Mouse (Mus musculus) brain, embryonic 14.5 days (tissue): ENCODE measurements around the gene Actr8.

ENCODE experiments used
- CTCF ChIP-seq: fragments of 200-500 bp; IDR thresholded peaks from 2 replicates; pipeline ENCODE4 v1.5.1; 2012; ENCODE audit warnings: inconsistent platforms, mild to moderate bottlenecking, moderate library complexity, borderline replicate concordance; ENCODE audit not compliant: insufficient read depth, insufficient read length; ENCODE audit errors: extremely low read depth
- POLR2A ChIP-seq: fragments of 200-500 bp; IDR thresholded peaks from 2 replicates; pipeline ENCODE4 v1.6.1; 2012; ENCODE audit warnings: mild to moderate bottlenecking, inconsistent platforms, borderline replicate concordance; ENCODE audit not compliant: poor library complexity, insufficient read depth, insufficient read length, severe bottlenecking; ENCODE audit errors: extremely low read depth

- TF ChIP-seq POLR2A (no peak), CTCF (no peak)
Observed at GRCm38 (mm10) chr14:30015008-30015407, 36.9 kb downstream of the Actr8 start.
